Mouse (Mus musculus): Measurements from ENCODE around the gene Ctsk. TPM values are rescaled to one million over a fixed set of nuclear protein-coding genes. Genes with fewer than 3 reads are reported as not detected.
A peak's percentile ranks its signal among the peaks of the same experiment; 100 is the strongest.

Ctsk gene
- total and polyA plus RNA-seq, 2 experiments from 2014 or later = 6.7 to 11.6 TPM

GRCm38 (mm10) chr3:95478966-95479365 is 20.1 kb upstream of the Ctsk start:
- Histone ChIP-seq H3K27me3 (ENCODE audit: insufficient read depth, low read length) (no peaks in the 10 kb centered on the region), H3K9me3 (ENCODE audit: low read length) (no peaks in the 10 kb centered on the region), H3K4me2 (ENCODE audit: low read depth, low read length) (no peak overlapping the region), H3K9ac (replicated peaks; ENCODE audit: low read length) (no peak overlapping the region), H3K27ac (no peak overlapping the region), H3K36me3 (ENCODE audit: insufficient read depth, low read length) (peaks cover 62% of the 10 kb centered on the region), H3K4me3 (ENCODE audit: low read length) (no peak overlapping the region), H3K4me1 (ENCODE audit: insufficient read depth, low read length) (no peaks in the 10 kb centered on the region)
- no peak for TF ChIP-seq CTCF (IDR thresholded peaks at IDR 0.05; ENCODE audit: low read depth)
- ATAC-seq (no peak), DNase-seq (ENCODE audit: low spot score) (no peak)
- WGBS = 92% methylated on average over 1 of the region's 1 CpGs

- WGBS = 91% methylated on average over 2 of the region's 2 CpGs
- Histone ChIP-seq H3K27ac (no peak overlapping the region), H3K9ac (replicated peaks; ENCODE audit: low read length) (no peak overlapping the region), H3K36me3 (ENCODE audit: insufficient read depth, low read length) (peaks cover 52% of the 10 kb centered on the region), H3K9me3 (ENCODE audit: low read length) (no peaks in the 10 kb centered on the region), H3K27me3 (ENCODE audit: insufficient read depth, low read length) (no peaks in the 10 kb centered on the region), H3K4me2 (ENCODE audit: low read depth, low read length) (no peak overlapping the region), H3K4me3 (ENCODE audit: low read length) (no peak overlapping the region), H3K4me1 (ENCODE audit: insufficient read depth, low read length) (no peaks in the 10 kb centered on the region)
- DNase-seq (ENCODE audit: low spot score) (no peak), ATAC-seq (no peak)
- TF ChIP-seq CTCF (IDR thresholded peaks at IDR 0.05; ENCODE audit: low read depth) = no peak
Observed at GRCm38 (mm10) chr3:95486421-95486820, 12.6 kb upstream of the Ctsk start.

- H3K27me3 ChIP-seq (ENCODE audit: insufficient read depth, low read length) = no peaks in the 10 kb centered on the region
- peaks cover 50% of the 10 kb centered on the region for H3K36me3 ChIP-seq (ENCODE audit: insufficient read depth, low read length)
- H3K4me1 ChIP-seq (ENCODE audit: insufficient read depth, low read length) = no peaks in the 10 kb centered on the region
- H3K27ac ChIP-seq = no peak overlapping the region
- no peak overlapping the region for H3K9ac ChIP-seq (replicated peaks; ENCODE audit: low read length)
- no peaks in the 10 kb centered on the region for H3K9me3 ChIP-seq (ENCODE audit: low read length)
- DNase-seq (ENCODE audit: low spot score) (no peak), ATAC-seq (no peak)
- WGBS = 93% methylated on average over 3 of the region's 3 CpGs
- no peak for TF ChIP-seq CTCF (IDR thresholded peaks at IDR 0.05; ENCODE audit: low read depth)
- H3K4me3 ChIP-seq (ENCODE audit: low read length) = no peak overlapping the region
- no peak overlapping the region for H3K4me2 ChIP-seq (ENCODE audit: low read depth, low read length)
Observed at GRCm38 (mm10) chr3:95488679-95489078, 10.4 kb upstream of the Ctsk start.

- no peak overlapping the region for H3K4me2 ChIP-seq (ENCODE audit: low read depth, low read length)
- ATAC-seq = no peak
- H3K9me3 ChIP-seq (ENCODE audit: low read length) = no peaks in the 10 kb centered on the region
- no peaks in the 10 kb centered on the region for H3K27me3 ChIP-seq (ENCODE audit: insufficient read depth, low read length)
- no peak overlapping the region for H3K27ac ChIP-seq
- H3K36me3 ChIP-seq (ENCODE audit: insufficient read depth, low read length) = peaks cover 53% of the 10 kb centered on the region
- 95% methylated on average over 2 of the region's 2 CpGs for WGBS
- no peak for TF ChIP-seq CTCF (IDR thresholded peaks at IDR 0.05; ENCODE audit: low read depth)
- no peak for DNase-seq (ENCODE audit: low spot score)
- no peak overlapping the region for H3K4me3 ChIP-seq (ENCODE audit: low read length)
- no peaks in the 10 kb centered on the region for H3K4me1 ChIP-seq (ENCODE audit: insufficient read depth, low read length)
- H3K9ac ChIP-seq (replicated peaks; ENCODE audit: low read length) = no peak overlapping the region
Observed at GRCm38 (mm10) chr3:95490238-95490637, 8.8 kb upstream of the Ctsk start.

- no peaks in the 10 kb centered on the region for H3K9me3 ChIP-seq (ENCODE audit: low read length)
- H3K4me2 ChIP-seq (ENCODE audit: low read depth, low read length) = no peak overlapping the region
- no peaks in the 10 kb centered on the region for H3K4me1 ChIP-seq (ENCODE audit: insufficient read depth, low read length)
- DNase-seq (ENCODE audit: low spot score) (peak; percentile 15), ATAC-seq (no peak)
- no peaks in the 10 kb centered on the region for H3K27me3 ChIP-seq (ENCODE audit: insufficient read depth, low read length)
- no peak overlapping the region for H3K27ac ChIP-seq
- H3K4me3 ChIP-seq (ENCODE audit: low read length) = no peak overlapping the region
- peak; percentile 70 for TF ChIP-seq CTCF (IDR thresholded peaks at IDR 0.05; ENCODE audit: low read depth)
- no peak overlapping the region for H3K9ac ChIP-seq (replicated peaks; ENCODE audit: low read length)
- H3K36me3 ChIP-seq (ENCODE audit: insufficient read depth, low read length) = peaks cover 45% of the 10 kb centered on the region
- 61% methylated on average over 6 of the region's 6 CpGs for WGBS
Observed at GRCm38 (mm10) chr3:95494342-95494741, 4.7 kb upstream of the Ctsk start.

- DNase-seq (ENCODE audit: low spot score) (no peak), ATAC-seq (no peak)
- H3K4me1 ChIP-seq (ENCODE audit: insufficient read depth, low read length) = no peaks in the 10 kb centered on the region
Observed at GRCm38 (mm10) chr3:95498229-95498628, 827 bp upstream of the Ctsk start.

GRCm38 (mm10) chr3:95499496-95500140 is 562 bp downstream of the Ctsk start:
- Histone ChIP-seq H3K9me3 (ENCODE audit: low read length) (no peaks in the 10 kb centered on the region), H3K4me1 (ENCODE audit: insufficient read depth, low read length) (no peaks in the 10 kb centered on the region), H3K4me3 (ENCODE audit: low read length) (no peak overlapping the region), H3K4me2 (ENCODE audit: low read depth, low read length) (no peak overlapping the region; the same call in 1 of the 2 replicates), H3K9ac (replicated peaks; ENCODE audit: low read length) (no peak overlapping the region), H3K36me3 (ENCODE audit: insufficient read depth, low read length) (peaks cover 16% of the 10 kb centered on the region), H3K27me3 (ENCODE audit: insufficient read depth, low read length) (no peaks in the 10 kb centered on the region), H3K27ac (no peak overlapping the region)
- 74% methylated on average over 10 of the region's 10 CpGs for WGBS
- ATAC-seq (no peak), DNase-seq (ENCODE audit: low spot score) (no peak)
- TF ChIP-seq CTCF (IDR thresholded peaks at IDR 0.05; ENCODE audit: low read depth) = no peak

More at GRCm38 (mm10) chr3:95498229-95498628, 827 bp upstream of the Ctsk start:
- Histone ChIP-seq H3K4me2 (ENCODE audit: low read depth, low read length) (no peak overlapping the region), H3K4me3 (ENCODE audit: low read length) (no peak overlapping the region), H3K27me3 (ENCODE audit: insufficient read depth, low read length) (no peaks in the 10 kb centered on the region), H3K9ac (replicated peaks; ENCODE audit: low read length) (no peak overlapping the region), H3K36me3 (ENCODE audit: insufficient read depth, low read length) (peaks cover 27% of the 10 kb centered on the region), H3K27ac (no peak overlapping the region), H3K9me3 (ENCODE audit: low read length) (no peaks in the 10 kb centered on the region)
- WGBS = 82% methylated on average over 2 of the region's 2 CpGs
- no peak for TF ChIP-seq CTCF (IDR thresholded peaks at IDR 0.05; ENCODE audit: low read depth)

All from hindbrain, postnatal 0 days (tissue).